Mouse (Mus musculus) E14TG2a.4 (cell line): ENCODE data around the gene Blnk.

Experiments
- CTCF ChIP-seq: conservative IDR thresholded peaks from 2 replicates; pipeline ENCODE4 v1.5.1; 2014; ENCODE audit warnings: low read length
- POU5F1 ChIP-seq: IDR thresholded peaks from 2 replicates; pipeline ENCODE4 v1.6.1; 2014; ENCODE audit warnings: low read length, borderline replicate concordance

DNA sequence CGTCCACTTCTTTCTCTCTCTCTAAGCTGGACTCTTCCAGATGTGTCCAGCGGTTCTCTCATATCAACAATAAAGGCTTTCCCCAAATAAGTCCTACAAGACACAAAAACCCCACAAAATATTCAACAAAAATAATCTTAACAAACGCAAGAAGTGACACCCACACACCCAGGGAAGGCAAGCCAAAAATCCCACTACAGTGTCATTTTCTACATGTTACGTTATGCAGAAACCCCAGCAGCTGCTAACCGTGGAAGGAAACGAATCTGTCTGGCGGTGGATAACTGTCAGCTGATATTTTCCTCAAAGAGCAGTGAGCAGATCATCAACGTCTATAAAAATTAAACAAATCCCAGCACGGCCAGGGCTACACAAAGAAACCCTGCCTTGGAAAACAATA, 19.7 kb upstream of the Blnk start:
- TF ChIP-seq CTCF (no peak), POU5F1 (no peak)
